Mouse (Mus musculus): Measurements from ENCODE around the gene Notch2.

- TF ChIP-seq EP300 (optimal IDR thresholded peaks at IDR 0.05) (no peak), CTCF (IDR thresholded peaks at IDR 0.05; ENCODE audit: low read depth) (no peak)
Measured at GRCm38 (mm10) chr3:97969019-97969418, 44.3 kb upstream of the Notch2 start.

Data from stomach, postnatal 0 days (tissue).